Mouse (Mus musculus) B cell, adult 2 months (primary cell): ENCODE results near the gene Farp2.
A peak's percentile ranks its signal among the peaks of the same experiment; 100 is the strongest.

ENCODE experiments used
- DNase-seq, 2 experiments: peaks; one replicate each; pipeline ENCODE4 v3.0.0; 2022

The Farp2 gene

DNA sequence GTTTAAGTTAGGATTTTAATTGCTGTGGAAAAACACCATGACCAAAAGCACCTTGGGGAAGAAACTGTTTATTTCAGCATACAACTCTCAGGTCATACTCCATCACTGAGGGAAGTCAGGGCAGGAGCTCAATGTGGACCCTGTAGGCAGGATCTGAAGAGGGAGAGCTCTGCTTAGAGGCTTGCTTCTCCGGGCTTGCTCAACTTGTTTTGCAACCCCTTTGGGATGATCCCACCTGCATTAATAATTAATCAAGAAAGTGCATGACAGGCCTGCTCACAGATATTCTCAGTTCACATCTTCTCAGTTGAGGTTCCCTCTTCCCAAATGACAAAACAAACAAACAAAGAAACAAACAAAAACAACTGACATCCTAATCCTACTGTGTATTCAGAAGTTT is 51.8 kb downstream of the Farp2 start:
- no peak for DNase-seq

- DNase-seq, result no peak
These were observed 52.9 kb downstream of the Farp2 start for GRCm38 (mm10) chr1:93564781-93565180.

GRCm38 (mm10) chr1:93567013-93567412 is 55.1 kb downstream of the Farp2 start:
- DNase-seq, result no peak

GRCm38 (mm10) chr1:93567717-93568497 is 56.0 kb downstream of the Farp2 start:
- DNase-seq, result no peak

- no peak for DNase-seq
These were observed 65.2 kb downstream of the Farp2 start for GRCm38 (mm10) chr1:93577066-93577465.

DNA sequence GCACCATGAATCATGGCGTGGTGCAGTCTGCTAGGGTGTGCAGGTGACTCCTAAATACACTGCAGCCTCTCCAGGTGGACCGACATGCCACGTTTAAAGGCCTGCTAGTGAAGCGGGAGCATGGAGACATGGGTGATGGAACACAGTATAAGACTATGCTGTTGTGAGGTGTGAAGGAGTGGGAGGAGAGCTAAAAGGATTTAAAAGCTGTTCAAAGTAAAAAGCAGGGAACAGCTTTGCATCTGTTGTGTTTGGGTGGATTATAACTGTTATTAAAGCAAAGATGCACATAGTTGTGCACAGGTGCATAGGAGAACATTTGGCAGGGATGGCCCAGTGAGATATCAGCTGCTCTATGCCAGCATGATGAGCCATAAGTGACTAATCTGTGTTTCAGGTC is 66.0 kb downstream of the Farp2 start:
- DNase-seq, result no peak

DNA sequence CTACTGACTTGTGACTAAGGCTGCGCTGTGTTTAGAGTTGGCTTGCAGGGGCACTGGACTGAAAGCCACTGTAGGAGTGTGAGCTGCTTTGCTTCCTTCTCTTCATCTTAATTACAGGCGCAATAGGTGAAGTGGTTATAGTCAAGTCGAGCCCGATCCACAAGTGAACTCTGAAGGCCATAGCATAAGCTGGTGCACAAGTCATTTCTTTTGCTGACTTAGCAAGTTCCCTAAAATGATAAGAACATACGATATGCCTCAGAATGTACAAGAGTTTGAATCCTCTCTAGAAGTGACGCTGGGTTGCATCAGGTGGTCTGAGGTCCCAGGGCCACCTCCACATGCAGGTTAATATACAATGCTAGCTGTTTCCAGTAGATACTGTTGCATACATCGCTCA is 69.7 kb downstream of the Farp2 start:
- no peak for DNase-seq

DNA sequence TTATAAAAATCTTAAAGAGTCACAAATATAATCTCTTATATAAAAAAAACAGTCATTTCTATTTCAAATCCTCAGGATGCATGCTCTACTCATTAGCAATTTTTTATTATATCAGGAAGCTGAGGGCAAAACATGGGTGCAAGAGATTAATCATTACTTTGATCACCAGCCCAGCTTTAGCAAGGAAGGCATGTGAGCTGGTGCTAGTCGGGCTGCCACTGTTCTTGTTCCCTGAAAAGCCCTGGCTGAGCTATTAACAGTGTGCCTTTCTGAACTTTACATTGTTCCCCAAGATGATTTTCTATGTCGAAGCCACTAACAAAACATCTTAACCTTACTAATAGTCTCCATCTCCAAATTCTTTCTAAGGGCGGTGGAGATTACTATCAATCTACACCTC is 76.5 kb downstream of the Farp2 start:
- DNase-seq, result no peak

- DNase-seq, result no peak
These were observed 82.1 kb downstream of the Farp2 start for GRCm38 (mm10) chr1:93593960-93594359.

DNA sequence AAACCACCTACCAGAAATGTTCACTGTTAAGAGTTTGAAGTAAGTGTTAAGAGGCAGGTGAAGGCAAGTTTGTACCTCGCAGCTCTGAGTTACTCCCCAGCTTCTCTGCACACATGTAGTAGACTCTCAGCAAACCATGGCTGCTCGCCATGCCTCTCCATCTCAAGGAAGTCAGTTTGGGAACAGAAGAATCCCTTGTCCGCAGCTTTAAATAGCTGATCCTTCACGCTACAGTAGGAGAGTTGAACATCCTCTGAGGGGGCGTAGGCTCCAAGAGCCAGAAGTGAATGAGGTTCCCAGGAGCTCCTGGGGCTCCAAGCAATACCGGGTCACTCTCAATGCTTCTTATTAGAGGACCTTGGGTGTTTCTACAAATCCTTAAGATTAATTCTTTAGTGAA is 84.0 kb downstream of the Farp2 start:
- DNase-seq, result no peak

DNA sequence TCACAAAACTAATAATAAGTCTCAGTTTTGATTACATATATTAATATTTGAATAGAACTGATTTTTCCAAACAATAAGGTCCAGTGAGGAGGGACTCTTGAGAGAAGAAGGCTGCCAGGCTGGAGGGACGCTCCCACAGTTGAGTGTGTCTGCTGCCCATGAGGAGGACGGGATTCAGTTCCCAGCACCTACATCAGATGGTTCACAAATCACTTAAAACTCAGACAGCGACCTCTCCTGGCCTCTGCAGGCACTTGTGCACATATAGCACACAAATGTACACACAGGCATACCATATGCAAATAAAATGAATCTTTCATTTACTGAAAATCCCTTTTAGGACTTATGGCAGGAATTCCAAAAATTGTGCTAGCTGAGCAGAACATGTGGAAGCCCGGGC is 91.0 kb downstream of the Farp2 start:
- no peak for DNase-seq

GRCm38 (mm10) chr1:93603921-93604320 is 92.0 kb downstream of the Farp2 start:
- DNase-seq, result no peak

- DNase-seq, result no peak
These were observed 95.5 kb downstream of the Farp2 start for GRCm38 (mm10) chr1:93607090-93608083.

GRCm38 (mm10) chr1:93608696-93609245 is 96.9 kb downstream of the Farp2 start:
- DNase-seq, result no peak

GRCm38 (mm10) chr1:93609762-93610161 is 97.9 kb downstream of the Farp2 start:
- DNase-seq, result no peak

GRCm38 (mm10) chr1:93618059-93618748 is 106.3 kb downstream of the Farp2 start:
- DNase-seq, result no peak

- DNase-seq, result no peak
These were observed 107.1 kb downstream of the Farp2 start for GRCm38 (mm10) chr1:93618948-93619347.

DNA sequence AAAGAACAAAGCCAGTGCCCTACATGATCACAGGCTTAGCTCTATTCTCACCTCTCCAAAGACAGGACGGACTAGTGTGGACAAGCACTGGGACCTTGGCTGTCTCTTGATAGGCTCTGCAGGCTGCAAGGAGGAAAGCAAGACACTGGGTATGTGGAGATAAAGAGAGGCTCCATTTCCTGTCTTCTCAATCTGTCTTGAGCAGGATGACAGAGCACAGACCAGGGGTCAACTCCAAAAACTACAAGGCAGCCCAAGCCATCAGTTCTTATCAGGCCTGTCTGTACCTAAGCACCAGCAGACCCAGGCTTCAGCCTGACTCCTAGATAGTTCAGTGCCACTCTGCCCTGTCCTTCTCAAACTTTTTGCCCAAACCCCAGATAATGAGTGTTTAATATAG is 112.6 kb downstream of the Farp2 start:
- DNase-seq, result no peak

DNA sequence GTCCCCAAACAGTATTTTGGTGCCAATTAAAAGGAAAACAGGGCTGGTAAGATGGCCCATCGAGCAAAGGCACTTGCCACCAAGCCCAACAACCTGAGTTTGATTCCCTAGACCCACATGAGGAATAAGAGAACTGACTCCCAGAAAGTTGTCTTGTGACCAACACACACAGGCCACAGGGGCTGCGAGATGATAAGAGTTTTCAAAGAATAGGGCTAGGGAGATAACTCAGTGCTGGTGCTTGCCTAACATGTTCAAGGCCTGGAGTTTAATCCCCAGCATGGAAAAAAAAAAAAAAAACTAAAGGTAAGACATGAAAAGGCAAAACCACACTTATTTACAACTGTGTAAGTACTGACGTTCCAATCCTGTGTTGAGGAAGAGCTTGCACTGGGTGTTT is 118.9 kb downstream of the Farp2 start:
- DNase-seq, result no peak

GRCm38 (mm10) chr1:93632723-93633122 is 120.8 kb downstream of the Farp2 start:
- DNase-seq, result no peak

DNA sequence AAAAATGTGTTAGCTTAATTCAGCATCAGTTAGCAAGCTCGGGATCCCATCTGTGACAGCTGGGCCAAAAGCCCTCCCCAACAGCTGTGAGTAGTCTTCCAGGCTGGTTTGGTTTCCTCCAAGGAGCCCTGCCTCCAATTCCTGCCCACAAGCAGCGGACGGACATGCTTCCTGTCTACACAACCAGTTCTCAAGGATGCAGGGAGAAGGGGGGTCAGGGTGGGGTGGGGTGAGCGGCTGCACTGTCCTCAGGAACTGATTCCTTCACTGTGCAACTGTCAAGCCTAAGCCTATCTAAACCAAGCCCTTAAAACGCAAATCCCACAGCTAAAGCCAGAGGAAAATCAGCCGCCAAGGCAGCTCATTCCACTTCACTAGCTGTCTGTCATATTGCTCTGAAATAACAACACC is 122.6 kb downstream of the Farp2 start:
- DNase-seq, result no peak

DNA sequence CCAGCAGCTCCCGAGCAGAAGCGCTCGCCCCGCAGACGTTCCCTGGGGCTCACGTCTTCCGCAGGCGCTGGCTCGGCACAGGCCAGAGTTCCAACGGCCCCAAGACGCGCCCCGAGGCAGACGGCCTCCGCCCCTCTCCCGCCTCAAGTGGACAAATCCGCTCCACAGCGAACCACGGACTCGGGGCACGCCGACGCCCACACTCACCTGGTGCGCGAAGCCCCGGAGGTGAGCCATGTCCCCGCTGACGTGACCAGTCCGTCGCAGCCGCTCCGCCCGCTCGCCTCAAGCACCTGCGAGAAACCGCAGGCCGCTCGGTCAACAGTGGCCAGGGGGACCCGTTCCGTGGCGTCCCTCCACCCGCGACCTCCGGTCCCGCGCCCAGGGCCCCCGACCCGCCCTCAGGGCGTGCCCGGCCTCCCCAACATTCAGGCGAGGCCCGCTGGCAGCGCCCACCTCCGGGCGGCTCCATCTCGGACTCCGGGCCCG is 123.3 kb downstream of the Farp2 start:
- DNase-seq, result peak in 1 of 2 experiments; percentile 53
